Mouse (Mus musculus): ENCODE measurements around the gene Med27. TPM values are rescaled to one million over a fixed set of nuclear protein-coding genes. Genes with fewer than 3 reads are reported as not detected.

The Med27 gene
- total RNA-seq, 2 experiments from 2014 or later, result 25.8 to 29.2 TPM

GRCm38 (mm10) chr2:29426684-29427083 is 80.1 kb downstream of the Med27 start:
- no peak for DNase-seq (ENCODE audit: low spot score in 2 of 2)

GRCm38 (mm10) chr2:29432565-29432964 is 85.9 kb downstream of the Med27 start:
- DNase-seq (ENCODE audit: low spot score in 2 of 2), result no peak

DNA sequence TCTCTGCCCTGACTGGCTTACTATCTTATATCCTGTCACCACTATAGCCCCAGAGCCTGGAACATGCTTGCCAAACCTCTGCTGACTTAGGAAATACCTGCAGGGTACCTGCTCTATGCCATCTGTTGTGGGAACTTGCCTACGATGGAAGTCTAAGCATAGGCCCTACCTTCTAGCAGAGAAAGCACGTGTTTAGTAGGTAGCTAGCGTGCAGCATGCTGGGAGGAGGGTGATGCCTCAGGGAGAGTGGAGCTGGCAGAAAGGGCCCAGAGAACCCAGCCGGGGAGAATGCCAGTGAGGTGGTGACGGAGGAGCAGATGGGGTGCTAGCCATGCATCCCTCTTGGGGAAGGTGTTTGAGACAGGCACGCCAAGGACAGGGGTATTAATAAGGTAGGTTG is 89.8 kb downstream of the Med27 start:
- DNase-seq (ENCODE audit: low spot score in 2 of 2), result no peak

GRCm38 (mm10) chr2:29437111-29437510 is 90.5 kb downstream of the Med27 start:
- no peak for DNase-seq (ENCODE audit: low spot score in 2 of 2)

GRCm38 (mm10) chr2:29437861-29438529 is 91.4 kb downstream of the Med27 start:
- DNase-seq (ENCODE audit: low spot score in 2 of 2), result no peak

GRCm38 (mm10) chr2:29438530-29438862 is 91.9 kb downstream of the Med27 start:
- DNase-seq (ENCODE audit: low spot score in 2 of 2), result no peak

DNA sequence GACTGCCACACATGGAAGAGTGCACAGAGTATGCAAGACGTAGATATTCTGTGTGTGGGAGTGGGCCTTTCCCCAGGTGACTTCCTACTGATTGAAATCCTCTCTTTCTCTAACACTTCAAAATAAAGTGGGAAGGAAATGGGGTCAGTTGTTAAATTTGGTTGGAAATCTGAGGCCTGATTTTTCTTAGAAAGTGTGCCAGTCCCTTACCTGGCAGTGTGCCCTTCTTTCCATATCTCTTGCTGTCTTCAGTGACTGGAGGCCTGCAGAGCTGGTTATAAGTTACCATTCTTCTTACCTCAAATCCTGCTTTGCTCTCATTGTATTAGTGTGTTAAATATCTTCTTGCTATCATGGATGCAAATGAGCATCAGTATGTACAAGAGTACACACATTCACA is 92.4 kb downstream of the Med27 start:
- no peak for DNase-seq (ENCODE audit: low spot score in 2 of 2)

- DNase-seq (ENCODE audit: low spot score in 2 of 2), result no peak
Observed at GRCm38 (mm10) chr2:29439396-29439795, 92.8 kb downstream of the Med27 start.

DNA sequence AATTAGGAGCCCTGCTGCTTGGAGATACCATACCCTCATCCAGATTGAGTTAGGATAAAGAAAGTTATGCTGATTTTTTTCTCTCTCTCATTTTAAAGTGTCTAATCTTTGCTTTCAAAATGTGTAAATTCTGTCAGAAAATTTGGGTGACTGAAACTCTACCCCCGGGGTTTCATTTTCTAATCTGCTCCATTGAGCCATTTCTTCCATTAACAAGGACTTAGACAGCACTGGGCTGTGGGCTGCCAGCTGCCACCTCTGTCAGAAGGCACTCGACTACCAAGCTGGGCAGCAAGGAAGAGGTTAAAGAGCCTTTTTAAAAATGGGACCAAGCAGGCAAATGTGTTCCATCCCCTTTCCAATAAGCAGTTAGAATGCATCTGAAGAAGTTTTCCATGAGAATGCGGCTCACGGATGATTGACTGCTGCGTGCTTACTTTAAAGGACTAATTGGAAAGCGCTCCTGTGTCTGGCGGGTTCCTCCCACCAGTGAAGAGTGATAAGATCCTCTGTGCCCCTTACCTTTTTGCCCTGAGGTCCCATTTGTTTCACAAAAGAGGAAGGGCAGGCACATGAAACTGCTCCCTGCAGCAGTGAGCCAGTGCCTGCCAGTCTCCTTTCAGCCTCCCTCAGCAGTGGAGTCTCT is 93.4 kb downstream of the Med27 start:
- no peak for DNase-seq (ENCODE audit: low spot score in 2 of 2)

DNA sequence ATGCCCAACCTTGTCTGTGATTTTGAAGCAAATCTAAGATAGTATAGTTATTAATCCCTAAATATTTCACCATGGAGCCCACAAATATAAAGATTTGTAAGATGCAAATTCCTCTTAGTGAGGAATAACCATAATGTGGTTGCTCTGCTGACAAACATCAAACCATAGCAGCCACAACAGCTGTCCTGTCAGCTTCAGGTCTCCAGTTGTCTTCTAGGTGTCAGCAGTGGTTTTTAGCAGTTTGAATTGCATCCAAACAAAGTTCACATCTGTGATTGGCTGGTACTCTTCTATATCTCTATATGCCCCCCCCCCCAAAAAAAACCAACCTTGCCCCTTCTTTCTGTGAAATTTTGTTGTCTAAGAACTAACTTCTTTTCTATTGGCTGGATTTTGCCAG is 95.7 kb downstream of the Med27 start:
- DNase-seq (ENCODE audit: low spot score in 2 of 2), result no peak

GRCm38 (mm10) chr2:29443626-29444217 is 97.1 kb downstream of the Med27 start:
- no peak for DNase-seq (ENCODE audit: low spot score in 2 of 2)

DNA sequence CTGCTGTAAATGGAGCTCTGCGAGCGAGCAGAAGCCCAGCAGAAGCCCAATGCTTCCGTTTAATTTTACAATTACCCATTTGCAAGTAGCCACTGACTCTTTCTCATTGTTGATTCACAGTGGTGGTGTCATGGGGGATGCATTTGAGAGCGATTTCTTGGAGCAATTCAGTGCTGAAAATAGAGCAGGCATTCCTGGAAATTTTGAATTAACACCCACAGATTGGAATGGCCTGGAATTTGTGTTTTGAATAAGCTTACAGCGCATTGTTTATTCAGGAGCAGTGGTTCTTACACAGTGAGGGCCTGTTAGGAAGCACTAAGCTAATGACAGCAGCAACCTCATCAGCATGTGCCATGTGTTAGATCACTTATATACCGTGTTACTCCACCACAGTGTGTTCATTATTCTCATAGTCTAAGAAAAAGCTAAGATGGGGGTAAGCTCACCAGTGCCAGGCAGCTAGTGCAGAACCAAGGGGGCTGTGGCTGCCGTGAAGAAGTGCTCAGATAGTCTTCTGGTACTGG is 101.9 kb downstream of the Med27 start:
- no peak for DNase-seq (ENCODE audit: low spot score in 2 of 2)

GRCm38 (mm10) chr2:29451368-29451999 is 104.9 kb downstream of the Med27 start:
- no peak for DNase-seq (ENCODE audit: low spot score in 2 of 2)

DNA sequence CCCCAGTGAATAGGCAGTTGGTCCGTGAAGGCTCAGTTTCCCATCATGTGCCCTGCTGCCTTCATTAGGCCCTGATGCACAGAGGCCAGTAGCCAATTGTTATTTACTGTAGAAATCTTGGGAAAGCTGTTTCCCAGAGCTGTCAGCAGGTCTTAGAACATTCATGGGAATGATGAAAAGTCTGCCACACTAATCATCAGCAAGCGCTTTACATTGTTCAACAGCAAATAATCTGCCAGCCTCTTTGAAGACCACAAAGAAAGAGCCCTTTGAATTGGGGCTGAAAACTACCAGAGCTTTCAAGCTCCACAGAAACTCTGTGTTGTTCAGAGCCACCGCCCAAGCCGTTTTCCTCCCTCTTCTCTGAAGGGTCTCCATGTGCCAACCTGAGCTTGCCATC is 106.8 kb downstream of the Med27 start:
- no peak for DNase-seq (ENCODE audit: low spot score in 2 of 2)

GRCm38 (mm10) chr2:29456631-29457320 is 110.2 kb downstream of the Med27 start:
- DNase-seq (ENCODE audit: low spot score in 2 of 2), result no peak

DNA sequence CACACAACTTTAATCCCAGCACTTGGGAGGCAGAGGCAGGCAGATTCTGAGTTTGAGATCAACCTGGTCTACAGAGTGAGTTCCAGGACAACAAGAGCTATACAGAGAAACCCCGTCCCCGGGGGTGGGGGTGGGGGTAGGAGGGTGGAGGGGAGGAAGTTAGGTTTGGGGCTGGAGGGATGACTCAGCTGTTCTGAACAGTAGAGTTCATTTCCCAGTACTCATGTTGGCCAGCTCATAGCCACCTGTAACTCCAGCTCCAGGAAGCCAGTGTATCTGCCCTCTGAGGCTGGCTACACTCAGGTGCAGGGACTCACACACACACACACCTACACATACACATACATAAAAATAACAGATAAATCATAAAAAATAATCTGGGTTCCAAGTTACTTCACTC is 111.1 kb downstream of the Med27 start:
- no peak for DNase-seq (ENCODE audit: low spot score in 2 of 2)

GRCm38 (mm10) chr2:29458346-29458950 is 111.8 kb downstream of the Med27 start:
- no peak for DNase-seq (ENCODE audit: low spot score in 2 of 2)

GRCm38 (mm10) chr2:29459648-29460047 is 113.0 kb downstream of the Med27 start:
- DNase-seq (ENCODE audit: low spot score in 2 of 2), result no peak

GRCm38 (mm10) chr2:29461841-29462240 is 115.2 kb downstream of the Med27 start:
- no peak for DNase-seq (ENCODE audit: low spot score in 2 of 2)

DNA sequence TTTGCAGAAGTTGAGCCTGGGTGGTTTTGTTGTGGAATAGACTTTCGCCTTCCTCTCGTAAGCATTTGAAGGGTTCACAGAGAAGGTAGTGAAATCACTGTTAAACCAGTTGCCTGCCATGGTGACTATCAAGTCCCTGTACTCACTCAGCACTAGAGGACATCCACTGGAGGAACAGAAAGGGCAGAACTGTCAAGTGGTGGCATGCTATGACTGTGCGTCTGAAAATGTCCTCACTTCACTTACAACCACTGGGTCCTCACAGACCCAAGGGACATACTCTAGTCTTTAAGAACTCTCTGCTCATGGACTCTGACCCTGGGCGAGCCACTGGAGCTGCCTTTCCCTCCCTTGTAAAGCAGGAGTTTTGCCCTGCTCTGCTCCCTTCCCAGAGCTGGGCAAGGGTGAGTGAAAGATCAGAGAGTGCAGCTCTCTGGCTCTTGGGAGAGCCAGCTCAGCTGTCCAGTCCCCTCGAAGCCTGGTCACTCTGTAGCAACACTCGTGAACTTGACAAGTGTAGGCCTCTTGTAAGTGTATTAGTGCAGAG is 116.5 kb downstream of the Med27 start:
- no peak for DNase-seq (ENCODE audit: low spot score in 2 of 2)
